Mouse (Mus musculus) frontal cortex, postnatal 25 days (tissue): ENCODE results near the gene Bank1.

Source experiments
- DNase-seq, 2 experiments: peaks; one replicate each; pipeline ENCODE4 v3.0.0; 2022; ENCODE audit warnings: low spot score in 2 of 2

The Bank1 gene

GRCm38 (mm10) chr3:136109411-136110139, 216.3 kb downstream of the Bank1 start:
- no peak for DNase-seq

DNA sequence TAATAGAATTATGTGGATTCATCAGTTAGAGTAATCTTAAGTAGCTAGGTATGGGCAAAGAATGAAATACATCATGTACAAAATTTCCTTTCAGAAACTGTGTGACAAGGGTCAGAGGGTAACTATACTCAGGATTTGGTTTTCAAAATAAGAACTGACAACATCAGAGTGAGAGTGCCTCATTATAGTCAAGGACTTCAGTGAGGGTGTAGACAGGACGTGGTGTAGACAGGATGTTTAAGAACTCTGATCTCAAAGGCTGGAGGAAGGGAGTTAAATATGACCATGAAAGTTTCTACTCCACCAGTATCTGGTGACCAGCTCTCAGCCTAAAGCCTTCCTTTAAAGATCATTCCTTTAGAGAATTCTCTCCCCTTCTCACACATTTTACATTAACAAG, 219.4 kb downstream of the Bank1 start:
- DNase-seq: no peak

GRCm38 (mm10) chr3:136103339-136103738, 222.5 kb downstream of the Bank1 start:
- DNase-seq: no peak

DNA sequence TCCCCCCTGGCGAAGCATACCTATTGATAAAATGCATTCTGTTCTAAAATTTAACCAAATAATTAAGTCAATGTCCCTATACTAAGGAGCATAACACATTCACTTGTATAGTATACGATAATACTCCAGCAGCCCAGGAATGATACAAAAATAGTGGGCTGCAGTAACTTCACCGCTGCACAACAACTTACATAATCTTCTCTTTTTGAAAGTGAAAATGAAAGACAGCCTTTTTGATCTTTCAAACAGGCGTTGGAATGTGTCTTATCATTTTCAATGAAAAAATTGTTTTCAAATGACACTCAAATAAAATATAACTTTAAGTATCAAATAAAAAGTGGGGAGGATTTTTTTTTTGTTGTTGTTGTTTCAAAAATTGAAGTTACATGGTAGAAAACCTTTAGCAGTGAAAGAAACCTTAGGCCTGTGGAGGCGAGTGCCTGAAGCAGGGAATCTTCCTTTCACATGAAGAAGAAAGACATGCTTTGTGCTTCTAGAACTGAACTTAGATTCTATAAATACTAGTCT, 224.8 kb downstream of the Bank1 start:
- DNase-seq: no peak

- DNase-seq: no peak
Observed at GRCm38 (mm10) chr3:136100292-136100691, 225.6 kb downstream of the Bank1 start.

DNA sequence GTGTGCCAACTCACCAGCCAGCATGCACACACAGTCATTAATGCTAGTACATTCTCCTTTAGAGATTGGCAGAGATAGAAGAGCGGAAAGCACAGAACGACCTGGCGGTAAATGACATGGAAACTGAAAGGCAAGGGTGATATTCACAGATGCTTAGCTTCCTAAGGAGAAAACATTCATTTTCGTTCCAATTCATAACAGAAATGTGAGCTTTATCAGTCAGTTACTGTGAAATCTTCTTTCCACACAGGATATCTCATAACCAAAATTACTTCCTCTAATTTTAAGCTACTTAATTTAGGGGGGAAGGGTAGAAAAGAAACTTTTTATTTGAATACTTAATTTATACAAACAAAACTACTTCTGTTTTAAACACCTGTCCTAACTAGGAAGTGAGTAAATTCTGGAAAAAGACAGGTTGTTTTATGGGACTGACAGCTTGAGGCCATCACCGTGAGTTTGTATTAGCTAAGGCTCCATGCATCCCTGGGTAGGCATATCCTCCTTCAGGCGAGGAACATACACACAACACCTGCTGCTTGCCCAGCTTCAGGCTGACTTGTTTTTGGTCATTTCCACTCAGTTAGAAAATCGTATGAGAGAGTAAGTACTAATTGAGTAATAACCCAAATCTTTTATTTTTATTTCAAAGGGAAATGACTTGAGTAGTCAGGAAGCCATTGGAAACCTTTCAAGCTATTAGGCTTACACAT, 238.8 kb downstream of the Bank1 start:
- no peak for DNase-seq

GRCm38 (mm10) chr3:136086431-136086830, 239.4 kb downstream of the Bank1 start:
- DNase-seq: no peak

DNA sequence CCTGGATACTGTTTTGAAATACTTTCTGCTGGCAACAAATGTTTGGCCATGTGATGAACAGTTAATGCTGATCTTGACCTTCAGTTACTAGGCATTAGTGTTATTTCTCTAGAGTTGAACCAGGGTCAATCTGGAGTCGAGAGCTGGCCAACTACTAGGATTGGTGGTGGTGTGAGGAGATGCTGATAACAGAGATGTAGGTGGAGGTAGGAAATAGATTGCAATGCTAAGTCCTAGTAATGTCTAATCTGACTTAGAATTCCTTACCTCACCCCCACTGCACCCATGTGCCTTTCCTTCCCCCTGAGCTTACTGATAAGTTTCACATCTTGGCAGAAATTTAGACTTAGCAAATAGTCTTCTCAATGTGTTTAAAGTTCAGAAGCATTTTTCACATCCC, 240.8 kb downstream of the Bank1 start:
- DNase-seq: no peak

GRCm38 (mm10) chr3:136084066-136084465, 241.8 kb downstream of the Bank1 start:
- DNase-seq: no peak

DNA sequence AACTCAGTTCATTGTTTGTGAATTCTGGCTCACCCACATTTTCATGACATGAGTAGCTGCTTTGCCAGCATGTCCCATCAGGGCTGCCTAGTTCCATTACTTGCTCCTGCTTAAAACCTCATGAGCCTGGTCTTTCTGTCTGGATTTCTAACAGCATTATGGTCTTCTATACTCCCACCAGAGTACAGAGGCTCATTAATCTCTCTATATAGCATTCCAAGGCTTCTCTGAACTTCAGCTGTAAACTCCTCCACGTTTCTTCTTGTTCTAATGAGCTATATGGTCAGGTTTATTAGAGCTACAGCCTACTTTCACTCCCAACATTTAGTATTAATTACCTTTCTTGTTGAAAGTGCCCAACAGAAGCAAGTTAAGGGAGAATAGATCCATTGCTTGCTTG, 244.6 kb downstream of the Bank1 start:
- no peak for DNase-seq

DNA sequence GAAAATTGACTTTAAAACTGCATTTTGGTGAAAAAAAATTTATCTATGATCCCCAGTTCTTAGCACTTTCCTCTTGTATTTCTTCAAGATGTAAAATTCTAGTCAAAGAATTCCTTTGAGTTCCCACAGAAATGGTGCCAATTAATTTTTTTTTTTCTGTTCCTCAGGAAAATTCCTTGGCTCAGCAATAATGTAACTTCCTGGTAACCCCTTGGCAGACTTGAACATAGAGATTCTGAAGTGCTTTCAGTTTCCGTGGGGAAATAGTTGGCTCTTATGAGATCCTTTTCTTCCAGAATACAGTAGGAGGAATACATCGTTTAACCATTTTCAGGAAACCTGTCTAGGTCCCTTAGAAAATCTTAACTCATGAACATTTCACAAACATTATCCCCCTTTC, 247.3 kb downstream of the Bank1 start:
- DNase-seq: no peak

DNA sequence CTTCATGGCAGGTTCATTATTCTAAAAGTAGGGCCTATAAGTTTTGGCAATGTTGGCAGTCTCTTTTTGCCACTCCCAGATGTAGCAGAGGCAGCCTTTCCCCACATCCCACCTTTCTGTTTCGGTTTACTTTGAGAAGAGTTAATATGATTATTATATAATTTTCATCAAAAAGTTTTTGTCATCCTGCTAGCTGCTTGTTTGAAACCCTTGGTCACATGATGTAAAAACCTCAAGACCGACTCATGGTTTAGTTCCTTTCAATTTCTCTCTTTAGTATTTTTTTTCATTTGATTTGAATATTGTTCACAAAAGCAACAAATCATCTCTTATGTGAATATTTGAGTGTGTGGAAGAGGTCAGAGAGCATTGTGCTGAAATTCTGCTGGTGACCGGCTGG, 255.5 kb downstream of the Bank1 start:
- DNase-seq: no peak

DNA sequence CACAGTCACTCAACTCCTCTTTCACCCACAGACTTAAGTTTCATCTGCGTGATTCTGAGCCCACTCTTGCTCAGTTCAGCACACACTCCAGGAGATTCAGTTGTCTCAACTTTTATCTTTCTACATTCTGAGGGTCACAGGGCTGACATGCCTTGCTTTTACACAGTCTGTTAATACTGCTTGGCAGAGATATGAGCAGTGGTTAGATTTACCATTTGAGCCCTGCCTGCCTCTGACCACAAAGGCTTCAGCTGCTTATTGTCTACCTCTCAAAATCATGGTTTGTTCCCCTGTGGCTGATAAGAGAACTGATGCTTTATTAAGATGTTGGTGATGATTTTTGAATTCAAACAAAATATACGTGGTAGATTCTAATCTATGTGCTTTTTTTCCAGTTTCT, 264.0 kb downstream of the Bank1 start:
- DNase-seq: no peak

- DNase-seq: no peak
Observed at GRCm38 (mm10) chr3:136050635-136051034, 275.2 kb downstream of the Bank1 start.

DNA sequence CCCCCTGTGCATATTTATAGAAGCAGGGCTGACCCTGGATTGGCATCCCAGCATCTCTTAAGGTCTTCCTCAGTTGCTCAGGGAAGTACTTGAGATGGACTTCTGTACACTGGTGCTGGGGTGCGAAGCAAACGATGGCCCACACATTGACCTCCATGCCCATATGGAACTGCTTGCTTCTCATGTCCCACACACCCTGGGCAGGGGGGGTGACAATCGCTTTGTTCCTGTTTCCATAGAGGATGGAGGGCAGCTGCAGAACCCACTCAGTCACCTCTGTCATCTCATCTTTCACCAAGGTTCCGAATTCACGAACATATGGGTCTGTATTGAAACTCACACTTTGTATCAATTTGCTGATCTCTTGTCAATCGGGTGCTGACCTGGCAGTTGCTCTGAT, 275.7 kb downstream of the Bank1 start:
- DNase-seq: no peak

DNA sequence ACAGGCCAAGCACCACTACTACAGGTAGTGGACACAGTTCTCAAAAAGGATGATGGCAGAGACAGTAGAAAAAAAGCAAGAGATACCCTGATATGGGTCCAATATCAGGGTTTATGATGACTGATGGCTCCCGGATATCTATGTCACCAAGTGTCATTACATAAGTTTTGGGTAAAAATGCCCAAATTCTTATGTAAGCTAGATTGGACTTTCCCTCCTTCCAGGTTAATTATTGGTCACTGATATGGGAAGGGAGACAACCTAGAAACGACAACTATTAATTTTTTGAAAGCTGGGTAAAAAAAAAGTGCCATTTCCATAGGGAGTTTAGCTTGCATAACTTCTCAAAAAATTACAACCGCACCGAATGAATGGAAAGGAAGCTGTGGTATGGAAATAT, 277.8 kb downstream of the Bank1 start:
- no peak for DNase-seq

DNA sequence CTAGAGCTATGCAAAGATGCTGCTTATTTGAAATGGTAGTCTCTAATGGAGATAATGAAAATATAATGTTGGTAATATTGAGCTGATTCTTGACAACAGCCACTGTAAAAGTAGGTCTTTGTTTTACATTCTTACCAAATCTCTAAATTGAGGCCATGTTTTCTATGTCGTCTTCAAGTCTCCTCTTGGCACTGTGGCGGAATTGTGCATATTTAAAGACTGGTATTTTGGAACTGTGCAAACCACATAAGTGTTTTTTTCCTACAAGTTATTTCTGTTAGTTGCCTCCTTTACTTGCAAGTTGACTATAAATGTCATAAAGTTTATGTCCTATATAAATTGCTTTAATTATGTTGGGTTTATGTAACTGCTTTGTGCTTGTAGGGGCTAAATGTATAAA, 280.5 kb downstream of the Bank1 start:
- DNase-seq: no peak

- DNase-seq: no peak
Observed at GRCm38 (mm10) chr3:136040041-136040440, 285.8 kb downstream of the Bank1 start.

- no peak for DNase-seq
Observed at GRCm38 (mm10) chr3:136039446-136039845, 286.4 kb downstream of the Bank1 start.

DNA sequence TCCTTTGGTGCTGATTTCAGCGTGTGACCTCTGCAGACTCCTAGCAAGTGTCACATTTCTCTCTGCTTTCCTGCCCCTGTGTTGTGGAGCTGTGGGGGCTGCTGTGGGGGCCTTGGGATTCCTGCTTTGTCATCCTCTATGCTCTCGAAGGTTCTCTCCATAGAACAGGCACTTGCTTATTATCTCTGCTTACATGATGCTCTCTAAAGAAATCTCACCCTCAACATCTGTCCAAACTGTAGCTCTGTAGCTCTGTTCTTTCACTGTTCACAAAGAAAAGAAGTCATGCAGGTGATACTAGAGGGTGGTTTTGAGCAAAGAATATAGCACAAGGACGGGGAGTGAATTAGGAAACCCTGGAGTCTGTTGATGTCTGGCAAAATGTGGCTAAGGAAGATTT, 288.6 kb downstream of the Bank1 start:
- no peak for DNase-seq

- no peak for DNase-seq
Observed at GRCm38 (mm10) chr3:136035784-136036183, 290.1 kb downstream of the Bank1 start.

- no peak for DNase-seq
Observed at GRCm38 (mm10) chr3:136024876-136025275, 301.0 kb downstream of the Bank1 start.

GRCm38 (mm10) chr3:136017517-136017916, 308.3 kb downstream of the Bank1 start:
- no peak for DNase-seq
